Mouse (Mus musculus) cerebellum, adult 2 months (tissue): ENCODE data around the gene Unc119. TPM values are rescaled to one million over a fixed set of nuclear protein-coding genes. Genes with fewer than 3 reads are reported as not detected.
A peak's percentile ranks its signal among the peaks of the same experiment; 100 is the strongest.

ENCODE experiments used
- DNase-seq, 2 experiments: peaks; one replicate each; pipeline ENCODE4 v3.0.0; 2021
- H3K27ac ChIP-seq: fragments of 200-500 bp; 2 replicates; pipeline ENCODE4 v1.5.1; 2012; ENCODE audit warnings: low read length, control low read depth, inconsistent platforms; ENCODE audit not compliant: insufficient read depth
- H3K27me3 ChIP-seq: fragments of 200-500 bp; 2 replicates; pipeline ENCODE4 v1.6.1; 2012; ENCODE audit warnings: inconsistent platforms, mild to moderate bottlenecking, low read length, moderate library complexity; ENCODE audit not compliant: control insufficient read depth, insufficient read depth
- H3K4me1 ChIP-seq: fragments of 200-500 bp; 2 replicates; pipeline ENCODE4 v1.6.1; 2011; ENCODE audit warnings: low read length; ENCODE audit not compliant: control insufficient read depth, insufficient read depth
- H3K4me3 ChIP-seq: fragments of 200-500 bp; replicated peaks from 2 replicates; pipeline ENCODE3; 2011; ENCODE audit warnings: mild to moderate bottlenecking, low read depth, low read length, control low read depth; ENCODE audit not compliant: insufficient read depth
- CTCF ChIP-seq: fragments of 200-500 bp; IDR thresholded peaks from 2 replicates; pipeline ENCODE4 v1.5.1; 2011; ENCODE audit warnings: low read depth, mild to moderate bottlenecking, control low read depth, low read length, moderate library complexity, borderline replicate concordance; ENCODE audit not compliant: insufficient read depth
- POLR2A ChIP-seq: fragments of 200-500 bp; IDR thresholded peaks from 2 replicates; pipeline ENCODE4 v1.6.1; 2011; ENCODE audit warnings: low read length, control low read depth, borderline replicate concordance; ENCODE audit not compliant: insufficient read depth
- WGBS: fragments of 180-500 bp; shearing (Covaris S2); methylation state at CpG from one replicate; pipeline ENCODE4 v1.1.7; 2018; 5-methylcytosine and 5-hydroxymethylcytosine counted together
- polyA plus RNA-seq: library from polyadenylated mRNA; depleted of rRNA; stranded (reverse); fragments of >200 nt; gene quantifications from 2 replicates; pipeline ENCODE4 v1.2.3, GENCODE M21; 2012

The Unc119 gene
- polyA plus RNA-seq, 1 experiment: 75.2 TPM

GRCm38 (mm10) chr11:78328512-78329056 lies 14.7 kb upstream of the Unc119 start:
- 0 out of 2 replicates have a peak overlapping the region, but pooled peaks have one; percentile 15 for H3K27ac ChIP-seq
- WGBS: under 1% methylated on average over 40 of the region's 41 CpGs
- H3K4me1 ChIP-seq: peaks cover 8% of the 10 kb centered on the region
- H3K27me3 ChIP-seq: no peaks in the 10 kb centered on the region
- no peak for DNase-seq
- no peak for TF ChIP-seq CTCF
- no peak for TF ChIP-seq POLR2A
- peak overlapping the region; percentile 93 for H3K4me3 ChIP-seq

GRCm38 (mm10) chr11:78332676-78333075 lies 10.6 kb upstream of the Unc119 start:
- Histone ChIP-seq H3K4me3 (no peak overlapping the region), H3K27ac (no peak overlapping the region), H3K4me1 (no peaks in the 10 kb centered on the region), H3K27me3 (no peaks in the 10 kb centered on the region)
- TF ChIP-seq CTCF (no peak), POLR2A (no peak)
- DNase-seq: no peak
- WGBS: 92% methylated on average over 12 of the region's 12 CpGs

- WGBS: 88% methylated on average over 5 of the region's 5 CpGs
- Histone ChIP-seq H3K27me3 (no peaks in the 10 kb centered on the region), H3K4me3 (no peak overlapping the region), H3K27ac (no peak overlapping the region), H3K4me1 (no peaks in the 10 kb centered on the region)
- DNase-seq: no peak
- no peak for TF ChIP-seq POLR2A
Observed at GRCm38 (mm10) chr11:78333992-78334391, 9.3 kb upstream of the Unc119 start.

- TF ChIP-seq CTCF: no peak
- no peak for TF ChIP-seq POLR2A
- no peak for DNase-seq
- Histone ChIP-seq H3K27me3 (no peaks in the 10 kb centered on the region), H3K4me1 (no peaks in the 10 kb centered on the region), H3K27ac (no peak overlapping the region), H3K4me3 (no peak overlapping the region)
- 95% methylated on average over 8 of the region's 8 CpGs for WGBS
Observed at GRCm38 (mm10) chr11:78337040-78337439, 6.2 kb upstream of the Unc119 start.

GRCm38 (mm10) chr11:78341702-78342101 lies 1.6 kb upstream of the Unc119 start:
- DNase-seq: no peak
- TF ChIP-seq CTCF: no peak
- no peak for TF ChIP-seq POLR2A
- 83% methylated on average over 12 of the region's 12 CpGs for WGBS

GRCm38 (mm10) chr11:78344328-78344889 lies 1.1 kb downstream of the Unc119 start:
- 68% methylated on average over 6 of the region's 6 CpGs for WGBS
- H3K27me3 ChIP-seq: no peaks in the 10 kb centered on the region
- no peak for DNase-seq
- peaks cover 7% of the 10 kb centered on the region; the same call in 1 of the 2 replicates for H3K4me1 ChIP-seq
- no peak overlapping the region for H3K27ac ChIP-seq
- H3K4me3 ChIP-seq: peak overlapping the region; percentile 57
- no peak for TF ChIP-seq POLR2A
- no peak for TF ChIP-seq CTCF

More at GRCm38 (mm10) chr11:78341702-78342101, 1.6 kb upstream of the Unc119 start:
- Histone ChIP-seq H3K27me3 (no peaks in the 10 kb centered on the region), H3K27ac (no peak overlapping the region), H3K4me1 (peaks cover 7% of the 10 kb centered on the region; the same call in 1 of the 2 replicates), H3K4me3 (no peak overlapping the region)

- Histone ChIP-seq H3K4me3 (peak overlapping the region; percentile 2), H3K27me3 (no peaks in the 10 kb centered on the region), H3K4me1 (peaks cover 7% of the 10 kb centered on the region; the same call in 1 of the 2 replicates), H3K27ac (no peak overlapping the region)
- TF ChIP-seq POLR2A: no peak
- TF ChIP-seq CTCF: no peak
- 55% methylated on average over 8 of the region's 8 CpGs for WGBS
- peak in 1 of 2 experiments; percentile 32 for DNase-seq
Observed at GRCm38 (mm10) chr11:78344890-78345715, 1.8 kb downstream of the Unc119 start.
